Mouse (Mus musculus) ES-Bruce4 (cell line): ENCODE data around the gene Tomt. TPM values are rescaled to one million over a fixed set of nuclear protein-coding genes. Genes with fewer than 3 reads are reported as not detected.
"Not testable (repeated sequence)": the region's sequence is repeated elsewhere in the genome, so short reads cannot be mapped to it uniquely, and the experiment has no call there.

Source experiments
- H3K27ac ChIP-seq: 2 replicates; pipeline ENCODE4 v1.5.1; 2012; ENCODE audit warnings: low read length, inconsistent platforms; ENCODE audit not compliant: insufficient read depth
- H3K27me3 ChIP-seq: 2 replicates; pipeline ENCODE4 v1.6.1; 2012; ENCODE audit warnings: mild to moderate bottlenecking, low read length, inconsistent platforms; ENCODE audit not compliant: control insufficient read depth, poor library complexity, insufficient read depth, severe bottlenecking
- H3K36me3 ChIP-seq: 2 replicates; pipeline ENCODE4 v1.6.1; 2012; ENCODE audit warnings: inconsistent platforms, mild to moderate bottlenecking, low read length, moderate library complexity; ENCODE audit not compliant: control insufficient read depth, poor library complexity, insufficient read depth, severe bottlenecking
- H3K4me1 ChIP-seq: one replicate; pipeline ENCODE4 v1.8.1; 2011; ENCODE audit warnings: low read length; ENCODE audit not compliant: control insufficient read depth, insufficient read depth
- H3K4me3 ChIP-seq: 2 replicates; pipeline ENCODE4 v1.5.1; 2011; ENCODE audit warnings: low read depth, mild to moderate bottlenecking, low read length
- H3K9ac ChIP-seq: 2 replicates; pipeline ENCODE4 v1.6.1; 2012; ENCODE audit warnings: low read depth, mild to moderate bottlenecking, inconsistent platforms; ENCODE audit not compliant: poor library complexity, severe bottlenecking
- H3K9me3 ChIP-seq: replicated peaks from 2 replicates; pipeline ENCODE4 v1.6.1; 2012; ENCODE audit warnings: mild to moderate bottlenecking, low read length, inconsistent platforms; ENCODE audit not compliant: control insufficient read depth, poor library complexity, insufficient read depth, severe bottlenecking
- CTCF ChIP-seq: IDR thresholded peaks from one replicate; pipeline ENCODE4 v1.8.1; 2011; ENCODE audit warnings: low read depth, low read length
- EP300 ChIP-seq: IDR thresholded peaks from 2 replicates; pipeline ENCODE4 v1.6.1; 2011; ENCODE audit warnings: low read depth, low read length; ENCODE audit not compliant: insufficient read depth
- POLR2A ChIP-seq: IDR thresholded peaks from one replicate; pipeline ENCODE4 v1.8.1; 2011; ENCODE audit warnings: low read length; ENCODE audit not compliant: insufficient read depth
- polyA plus RNA-seq: library from polyadenylated mRNA; stranded (reverse); fragments of >200 nt; gene quantifications from 2 replicates; pipeline ENCODE4 v1.2.4, GENCODE M21; 2011; ENCODE audit warnings: low read depth; ENCODE audit not compliant: missing spikeins, insufficient read depth, insufficient read length

Tomt gene
- not detected in 2 replicates for polyA plus RNA-seq

DNA sequence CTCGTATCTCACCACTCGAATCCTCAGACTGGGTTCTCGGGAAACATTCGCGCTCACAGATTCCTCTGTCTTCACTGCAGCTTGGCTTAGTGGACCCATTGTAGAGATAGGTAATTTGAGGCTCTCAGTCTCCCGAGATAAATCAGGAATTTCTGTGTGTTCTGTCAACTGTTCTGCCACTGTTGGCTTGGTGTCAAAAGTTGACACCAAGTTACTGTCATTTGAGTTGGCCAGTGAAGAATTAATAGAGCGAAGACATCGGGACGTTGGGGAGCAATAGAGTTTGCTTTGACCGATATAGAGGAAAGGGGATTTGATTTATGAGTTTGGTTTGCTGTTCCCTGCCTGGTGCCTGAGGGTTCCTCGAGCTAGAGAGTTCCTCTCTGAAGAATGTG, at the start of gene Tomt:
Gene Tomt (minus strand): TSS at position 73 of the 395 bp plus-strand sequence.
- TF ChIP-seq EP300: no peak
- no peak for TF ChIP-seq CTCF
- no peak for TF ChIP-seq POLR2A
- H3K27me3 ChIP-seq: no peaks in the 10 kb centered on the region
- H3K9me3 ChIP-seq: no peaks in the 10 kb centered on the region
- 0 out of 2 replicates have a peak, but pooled peaks cover 3% of the 10 kb centered on the region for H3K36me3 ChIP-seq
- H3K4me1 ChIP-seq: no peaks in the 10 kb centered on the region
- H3K9ac ChIP-seq: peak within 1 kb of the TSS; percentile 84
- peak within 1 kb of the TSS; percentile 95 for H3K4me3 ChIP-seq
- peak within 1 kb of the TSS; percentile 66 for H3K27ac ChIP-seq

DNA sequence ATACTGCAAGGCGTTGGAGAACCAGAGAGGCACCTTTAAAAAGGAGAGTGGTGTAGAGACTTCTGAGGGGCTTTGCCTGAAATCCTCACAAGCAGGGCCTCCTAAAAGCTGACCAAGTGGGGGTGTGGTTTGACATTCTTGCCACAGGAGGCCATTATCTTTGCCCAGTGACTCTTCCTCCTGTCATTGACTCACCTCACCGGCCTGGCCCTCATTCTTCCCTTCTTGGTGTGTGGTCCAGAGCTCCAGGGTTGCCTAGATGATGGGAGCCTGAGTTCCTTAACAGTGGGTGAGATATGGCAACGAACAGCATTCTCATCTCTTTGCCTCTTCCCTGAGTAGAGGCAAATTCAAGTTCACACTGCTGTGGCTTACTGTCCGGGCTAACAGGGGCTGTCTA, 49.7 kb upstream of the Tomt start:
- Histone ChIP-seq H3K9me3 (no peaks in the 10 kb centered on the region), H3K27me3 (no peaks in the 10 kb centered on the region), H3K4me3 (no peak overlapping the region), H3K4me1 (peaks cover 1% of the 10 kb centered on the region), H3K9ac (no peak overlapping the region), H3K36me3 (no peaks in the 10 kb centered on the region), H3K27ac (no peak overlapping the region)
- TF ChIP-seq CTCF: no peak
- TF ChIP-seq EP300: no peak
- TF ChIP-seq POLR2A: no peak

DNA sequence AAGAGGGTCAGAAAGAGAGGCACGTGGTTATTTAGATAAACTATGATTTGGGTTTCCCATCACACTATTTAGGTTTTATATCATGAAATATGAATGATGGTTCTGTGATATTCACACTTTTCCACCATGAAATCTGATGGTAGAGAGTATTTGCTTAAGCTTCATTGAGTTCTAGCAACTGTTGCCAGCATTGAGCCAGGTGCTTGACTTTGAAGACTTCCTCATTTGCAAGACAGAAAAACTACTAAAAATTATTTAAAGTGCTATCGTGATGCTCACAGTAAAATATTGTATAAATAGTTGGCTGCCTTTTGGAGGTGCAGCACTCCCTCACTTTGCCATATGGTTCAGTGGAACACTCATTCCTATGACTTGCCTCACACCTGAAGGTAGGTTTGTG, 49.1 kb upstream of the Tomt start:
- H3K4me3 ChIP-seq: no peak overlapping the region
- TF ChIP-seq EP300 (no peak), POLR2A (no peak), CTCF (no peak)
- H3K36me3 ChIP-seq: no peaks in the 10 kb centered on the region
- H3K27me3 ChIP-seq: no peaks in the 10 kb centered on the region
- H3K4me1 ChIP-seq: peaks cover 1% of the 10 kb centered on the region
- no peak overlapping the region for H3K27ac ChIP-seq
- H3K9me3 ChIP-seq: no peaks in the 10 kb centered on the region
- H3K9ac ChIP-seq: no peak overlapping the region

DNA sequence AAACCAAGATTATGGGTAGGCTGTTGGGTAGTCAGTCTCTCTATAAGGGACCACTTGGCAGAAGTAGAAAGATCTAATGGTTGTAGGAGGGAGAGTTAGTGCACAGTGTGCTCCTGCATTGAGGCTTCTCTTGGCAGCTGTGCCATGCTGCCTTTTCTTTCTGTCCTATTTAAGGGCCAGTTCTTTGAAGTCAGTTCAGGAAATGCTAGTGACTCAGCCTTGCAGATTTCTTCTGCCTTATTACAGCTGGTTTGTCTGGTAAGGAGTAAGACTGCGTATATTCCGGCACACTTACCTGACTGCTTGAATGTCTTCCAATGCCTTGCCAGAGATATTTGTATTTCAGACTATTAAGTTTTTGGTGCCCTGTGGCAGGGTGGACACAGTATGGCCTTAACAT, 48.0 kb upstream of the Tomt start:
- Histone ChIP-seq H3K9me3 (no peaks in the 10 kb centered on the region), H3K4me1 (peaks cover 1% of the 10 kb centered on the region), H3K27ac (no peak overlapping the region), H3K4me3 (no peak overlapping the region), H3K36me3 (no peaks in the 10 kb centered on the region), H3K9ac (no peak overlapping the region), H3K27me3 (no peaks in the 10 kb centered on the region)
- TF ChIP-seq CTCF (no peak), EP300 (no peak)

DNA sequence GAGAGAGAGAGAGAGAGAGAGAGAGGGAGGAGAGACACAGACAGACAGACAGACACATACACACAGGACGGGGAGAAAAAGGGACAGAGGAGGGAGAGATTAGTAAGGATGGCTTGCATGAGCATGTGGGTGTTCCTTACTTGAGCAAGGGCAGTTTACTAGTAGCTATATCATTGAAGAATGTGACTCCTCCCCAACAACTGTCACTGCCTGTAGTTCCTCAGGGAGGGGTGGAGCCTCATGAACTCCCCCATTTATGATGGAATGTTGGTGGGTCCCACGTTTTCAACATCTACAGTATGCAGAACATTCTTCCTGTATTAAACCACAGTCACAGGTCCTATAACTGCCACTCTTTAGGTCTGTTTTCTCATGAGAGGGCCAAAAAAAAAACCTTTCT, 45.9 kb upstream of the Tomt start:
- no peak overlapping the region for H3K9ac ChIP-seq
- no peak overlapping the region for H3K4me3 ChIP-seq
- H3K9me3 ChIP-seq: no peaks in the 10 kb centered on the region
- no peak for TF ChIP-seq EP300
- TF ChIP-seq CTCF: no peak
- no peak for TF ChIP-seq POLR2A
- no peaks in the 10 kb centered on the region for H3K27me3 ChIP-seq
- H3K27ac ChIP-seq: no peak overlapping the region
- peaks cover 1% of the 10 kb centered on the region for H3K4me1 ChIP-seq
- peaks cover 2% of the 10 kb centered on the region; the same call in 1 of the 2 replicates for H3K36me3 ChIP-seq

DNA sequence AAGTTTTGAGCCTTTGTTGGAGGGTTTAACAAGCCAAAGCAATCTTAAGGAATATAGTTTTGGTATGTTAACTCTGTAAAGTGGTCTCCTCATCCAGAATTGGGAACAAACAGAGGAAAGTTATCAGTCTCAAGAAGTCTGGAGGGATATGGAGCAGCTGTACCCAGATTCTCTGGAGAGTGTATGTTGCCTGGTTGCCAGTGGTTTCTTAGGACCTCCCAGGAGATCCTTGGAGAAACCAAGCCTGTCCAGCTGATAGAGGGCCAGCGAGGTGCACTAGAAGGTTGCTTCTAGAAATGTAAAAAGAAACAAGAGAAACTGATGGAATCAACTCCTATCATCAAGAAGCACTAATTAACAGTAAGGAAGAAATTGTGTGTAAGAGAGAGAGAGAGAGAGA, 45.5 kb upstream of the Tomt start:
- Histone ChIP-seq H3K4me1 (peaks cover 1% of the 10 kb centered on the region), H3K9me3 (no peaks in the 10 kb centered on the region), H3K36me3 (peaks cover 2% of the 10 kb centered on the region; the same call in 1 of the 2 replicates), H3K4me3 (no peak overlapping the region), H3K27ac (no peak overlapping the region), H3K27me3 (no peaks in the 10 kb centered on the region), H3K9ac (no peak overlapping the region)
- no peak for TF ChIP-seq CTCF
- TF ChIP-seq EP300: no peak
- no peak for TF ChIP-seq POLR2A

DNA sequence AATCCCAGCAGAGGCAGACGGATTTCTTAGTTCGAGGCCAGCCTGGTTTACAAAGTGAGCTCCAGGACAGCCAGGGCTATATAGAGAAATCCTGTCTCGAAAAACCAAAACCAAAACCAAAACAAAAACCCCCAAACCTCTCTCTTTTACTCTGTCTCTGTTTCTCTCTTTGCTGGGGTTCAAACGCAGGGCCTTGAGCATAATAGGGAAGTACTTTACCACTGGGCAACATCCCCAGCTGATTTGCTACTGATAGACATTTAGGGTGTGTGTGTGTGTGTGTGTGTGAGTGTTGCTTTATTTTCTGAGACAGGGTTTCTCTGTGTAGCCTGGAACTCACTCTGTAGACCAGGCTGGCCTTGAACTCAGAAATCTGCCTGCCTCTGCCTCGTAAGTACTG, 42.8 kb upstream of the Tomt start:
- H3K9ac ChIP-seq, H3K4me1 ChIP-seq, H3K9me3 ChIP-seq: not testable (repeated sequence)

More for the DNA sequence above, 42.8 kb upstream of the Tomt start:
- H3K4me3 ChIP-seq, H3K27ac ChIP-seq, H3K27me3 ChIP-seq, H3K36me3 ChIP-seq: not testable (repeated sequence)
